Mouse (Mus musculus) bone marrow macrophage, adult 2 months (primary cell): ENCODE measurements at regions not wholly inside any gene's neighbourhood (a gene's known extent, or its start where the extent isn't known, plus 50 kb on each side); places are given as distances from the start of the nearest gene placed in this dataset.
"Not testable (repeated sequence)": the region's sequence is repeated elsewhere in the genome, so short reads cannot be mapped to it uniquely, and the experiment has no call there.

ENCODE experiments used
- H3K27ac ChIP-seq: 2 replicates; pipeline ENCODE4 v1.5.1; 2012; ENCODE audit warnings: low read depth, low read length; ENCODE audit not compliant: insufficient read depth
- H3K4me1 ChIP-seq: 2 replicates; pipeline ENCODE4 v1.6.1; 2012; ENCODE audit warnings: low read length; ENCODE audit not compliant: control insufficient read depth, insufficient read depth
- H3K4me3 ChIP-seq: 2 replicates; pipeline ENCODE4 v1.5.1; 2012; ENCODE audit warnings: mild to moderate bottlenecking, low read length, moderate library complexity; ENCODE audit not compliant: insufficient read depth
- CTCF ChIP-seq: IDR thresholded peaks from 2 replicates; pipeline ENCODE4 v1.5.1; 2012; ENCODE audit warnings: low read depth, mild to moderate bottlenecking, low read length, moderate library complexity
- POLR2A ChIP-seq: IDR thresholded peaks from 2 replicates; pipeline ENCODE4 v1.6.1; 2012; ENCODE audit warnings: mild to moderate bottlenecking, low read depth, low read length, borderline replicate concordance

GRCm38 (mm10) chr5:3211284-3211683 is 130.0 kb upstream of the Cdk6 start:
- peaks cover 6% of the 10 kb centered on the region; the same call in 1 of the 2 replicates for H3K4me1 ChIP-seq
- no peak for TF ChIP-seq CTCF
- no peak for TF ChIP-seq POLR2A
- H3K27ac ChIP-seq, result no peak overlapping the region
- H3K4me3 ChIP-seq, result no peak overlapping the region

DNA sequence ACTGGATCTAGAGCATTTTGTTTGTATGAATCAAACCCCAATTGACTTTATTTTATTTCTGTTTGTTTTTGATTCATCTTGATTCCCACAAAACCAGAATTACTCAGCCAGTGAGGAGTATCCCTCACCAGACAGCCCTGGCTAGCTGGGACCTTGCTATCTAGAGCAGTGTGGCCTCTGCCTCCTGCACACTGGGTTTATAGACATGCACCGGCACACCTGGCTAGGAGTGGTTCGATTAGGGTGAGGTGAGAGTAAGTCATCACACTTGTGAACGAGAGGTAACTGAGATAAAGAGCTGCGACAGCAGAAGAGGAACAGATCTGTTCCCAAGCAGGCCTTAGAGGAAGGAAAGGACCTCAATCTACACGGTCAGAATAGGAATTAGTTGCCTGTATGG is 125.2 kb upstream of the Cdk6 start:
- H3K4me1 ChIP-seq, result peaks cover 12% of the 10 kb centered on the region
- no peak for TF ChIP-seq CTCF
- TF ChIP-seq POLR2A, result no peak
- H3K27ac ChIP-seq, result no peak overlapping the region
- no peak overlapping the region for H3K4me3 ChIP-seq

DNA sequence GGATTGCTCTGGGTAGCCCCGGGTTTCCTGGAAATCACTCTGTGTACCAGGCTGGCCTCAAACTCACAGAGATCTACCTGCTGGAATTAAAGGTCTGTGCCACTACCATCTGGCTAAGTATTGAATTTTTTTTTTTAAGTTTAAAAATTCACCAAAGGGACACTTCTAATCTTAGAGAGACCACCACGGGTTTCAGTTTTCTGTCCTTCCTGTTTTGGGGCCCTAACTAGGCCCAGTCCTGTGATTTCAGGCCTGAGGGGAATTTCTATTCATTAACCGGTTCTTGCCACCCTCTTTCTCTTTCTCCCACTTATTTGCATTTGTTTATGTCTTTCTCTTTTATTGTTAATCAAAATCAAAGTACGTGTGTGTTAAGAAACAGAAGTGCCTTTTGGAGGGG is 122.1 kb upstream of the Cdk6 start:
- Histone ChIP-seq H3K27ac (no peak overlapping the region), H3K4me1 (peaks cover 10% of the 10 kb centered on the region), H3K4me3 (no peak overlapping the region)
- TF ChIP-seq POLR2A, result no peak
- TF ChIP-seq CTCF, result no peak

DNA sequence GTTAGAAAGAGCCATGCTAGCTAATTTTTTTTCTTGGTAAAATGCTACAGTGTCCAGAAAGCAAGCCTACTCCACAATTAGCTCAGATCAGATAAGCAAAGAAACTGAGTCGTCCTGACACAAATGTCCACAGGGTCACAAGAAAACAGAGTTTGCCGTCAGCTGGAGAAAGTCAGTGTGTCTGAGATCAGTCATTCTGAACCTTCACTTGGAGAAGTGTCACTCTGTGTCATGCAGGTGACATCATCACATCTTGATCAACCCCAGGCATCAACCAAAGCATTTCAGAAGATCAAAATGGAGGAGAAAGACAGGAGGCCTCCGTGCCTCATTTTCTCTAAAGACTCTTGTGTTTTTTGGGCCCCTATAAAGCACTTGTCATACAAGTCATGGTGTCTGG is 121.5 kb upstream of the Cdk6 start:
- peaks cover 10% of the 10 kb centered on the region for H3K4me1 ChIP-seq
- no peak overlapping the region for H3K4me3 ChIP-seq
- TF ChIP-seq POLR2A (no peak), CTCF (no peak)
- H3K27ac ChIP-seq, result no peak overlapping the region

GRCm38 (mm10) chr5:3223819-3224218 is 117.5 kb upstream of the Cdk6 start:
- H3K4me3 ChIP-seq, H3K4me1 ChIP-seq, H3K27ac ChIP-seq: not testable (repeated sequence)

- H3K4me3 ChIP-seq, H3K4me1 ChIP-seq, H3K27ac ChIP-seq: not testable (repeated sequence)
Observed at GRCm38 (mm10) chr5:3224392-3225054, 116.8 kb upstream of the Cdk6 start.

- not testable (repeated sequence) for H3K27ac ChIP-seq, H3K4me1 ChIP-seq, H3K4me3 ChIP-seq
Observed at GRCm38 (mm10) chr5:3225358-3225757, 115.9 kb upstream of the Cdk6 start.

DNA sequence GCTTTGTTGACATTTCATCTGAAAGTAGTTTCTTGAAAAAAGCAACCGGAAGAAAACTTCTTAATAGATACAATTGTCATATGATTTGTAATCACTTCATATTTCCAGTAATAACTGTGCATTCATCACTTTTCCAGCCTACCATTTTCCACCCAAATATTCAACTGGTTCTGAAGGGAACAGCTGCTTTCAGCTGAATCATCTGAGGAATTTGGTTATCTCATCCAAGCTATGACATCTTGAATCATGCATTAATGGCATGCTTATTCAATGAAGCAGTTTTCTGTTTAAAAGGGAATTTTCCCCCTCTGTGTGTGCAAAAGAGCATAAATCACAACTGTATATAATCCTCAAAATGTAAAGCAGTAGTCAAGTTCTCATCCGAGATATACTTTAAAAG is 97.2 kb upstream of the Cdk6 start:
- H3K4me3 ChIP-seq, H3K4me1 ChIP-seq, H3K27ac ChIP-seq: not testable (repeated sequence)

DNA sequence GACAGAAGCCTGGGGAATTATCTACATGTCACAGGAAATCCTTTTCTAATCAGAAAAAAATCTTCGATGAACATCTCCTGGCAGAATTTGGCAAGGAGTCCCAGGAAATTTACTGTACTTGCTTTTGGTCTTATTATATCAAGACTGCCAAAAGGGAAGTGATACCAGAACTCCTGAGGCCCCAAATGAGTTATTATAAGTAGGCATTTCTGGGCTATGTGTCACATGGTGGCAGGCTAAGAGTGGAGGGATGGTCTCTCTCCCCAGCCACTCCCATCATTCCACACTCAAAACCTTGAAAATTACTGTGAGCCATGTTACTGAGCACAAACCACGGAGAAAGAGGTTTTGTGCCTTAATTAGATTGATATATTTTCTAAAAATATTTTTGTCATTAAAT is 94.0 kb upstream of the Cdk6 start:
- Histone ChIP-seq H3K4me1 (peaks cover 9% of the 10 kb centered on the region), H3K27ac (peak overlapping the region; percentile 82)
- no peak for TF ChIP-seq CTCF
- TF ChIP-seq POLR2A, result no peak

GRCm38 (mm10) chr5:3250273-3250672 is 91.0 kb upstream of the Cdk6 start:
- no peak for TF ChIP-seq CTCF
- Histone ChIP-seq H3K4me3 (no peak overlapping the region), H3K4me1 (peaks cover 9% of the 10 kb centered on the region), H3K27ac (no peak overlapping the region)

More for the DNA sequence above, 94.0 kb upstream of the Cdk6 start:
- H3K4me3 ChIP-seq, result no peak overlapping the region

DNA sequence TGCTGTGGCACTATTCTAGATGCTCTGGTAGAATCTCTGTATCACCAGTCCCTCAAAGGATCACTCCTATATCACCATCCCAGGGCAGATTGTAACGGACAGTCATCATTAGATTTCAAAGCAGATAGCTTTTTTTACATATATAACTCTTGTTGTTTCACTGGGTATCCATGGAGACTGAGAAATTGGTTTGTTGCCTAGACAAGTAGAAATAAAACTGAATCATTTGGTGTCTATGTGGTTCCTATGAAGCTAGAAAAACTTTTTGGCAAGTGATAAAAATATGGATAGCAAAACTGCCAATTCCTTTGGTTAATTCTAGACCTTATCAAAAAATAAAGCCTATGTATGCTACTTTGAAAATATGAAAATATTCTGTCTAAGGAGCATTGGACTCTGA is 81.0 kb upstream of the Cdk6 start:
- Histone ChIP-seq H3K4me3 (no peak overlapping the region), H3K4me1 (no peaks in the 10 kb centered on the region), H3K27ac (no peak overlapping the region)
- no peak for TF ChIP-seq POLR2A
- no peak for TF ChIP-seq CTCF

GRCm38 (mm10) chr5:3264988-3265738 is 76.1 kb upstream of the Cdk6 start:
- H3K4me3 ChIP-seq, H3K27ac ChIP-seq, H3K4me1 ChIP-seq: not testable (repeated sequence)
